Mouse (Mus musculus): Measurements from ENCODE around the gene Znrf2. TPM values are rescaled to one million over a fixed set of nuclear protein-coding genes. Genes with fewer than 3 reads are reported as not detected.

Znrf2 gene
- polyA plus RNA-seq, 1 experiment from 2014 or later: 4.4 TPM

Other genes starting within 250 kb of the Znrf2 start
- gene Plekha8, start 221.8 kb upstream of the Znrf2 start, polyA plus RNA-seq (2016; fragmentation: Nextera tagmentation; extraction: Ambion mirVana): 16.8 and 21.5 TPM in 2 replicates
- gene Fkbp14, start 219.6 kb upstream of the Znrf2 start, polyA plus RNA-seq (2016; fragmentation: Nextera tagmentation; extraction: Ambion mirVana): 15.7 and 16.3 TPM in 2 replicates
- 60.3 and 60.4 TPM in 2 replicates for gene Mturn, start 135.3 kb upstream of the Znrf2 start, polyA plus RNA-seq (2016; fragmentation: Nextera tagmentation; extraction: Ambion mirVana)
- gene Nod1, start 155.7 kb downstream of the Znrf2 start, polyA plus RNA-seq (2016; fragmentation: Nextera tagmentation; extraction: Ambion mirVana): 2.5 and 3.6 TPM in 2 replicates
- 10.8 and 11.5 TPM in 2 replicates for gene Ggct, start 176.0 kb downstream of the Znrf2 start, polyA plus RNA-seq (2016; fragmentation: Nextera tagmentation; extraction: Ambion mirVana)
- gene Gars, start 221.1 kb downstream of the Znrf2 start, polyA plus RNA-seq (2016; fragmentation: Nextera tagmentation; extraction: Ambion mirVana): 198 and 207 TPM in 2 replicates

All from midbrain, embryonic 12.5 days (tissue).